Mouse (Mus musculus) ES-E14 (cell line): ENCODE measurements around the gene Ykt6.

Experiments
- CHD2 ChIP-seq: IDR thresholded peaks from 2 replicates; pipeline ENCODE4 v1.6.1; 2014; ENCODE audit warnings: mild to moderate bottlenecking, low read depth, low read length, inconsistent platforms
- HCFC1 ChIP-seq: IDR thresholded peaks from 2 replicates; pipeline ENCODE4 v1.6.1; 2012; ENCODE audit warnings: low read length, inconsistent platforms, borderline replicate concordance; ENCODE audit not compliant: insufficient read depth
- MAFK ChIP-seq: IDR thresholded peaks from 2 replicates; pipeline ENCODE4 v1.6.1; 2014; ENCODE audit warnings: mild to moderate bottlenecking, low read depth, low read length, inconsistent platforms; ENCODE audit not compliant: insufficient read depth
- ZC3H11A ChIP-seq: IDR thresholded peaks from 2 replicates; pipeline ENCODE4 v1.6.1; 2012; ENCODE audit warnings: low read depth, mild to moderate bottlenecking, inconsistent platforms, low read length, borderline replicate concordance
- ZNF384 ChIP-seq: IDR thresholded peaks from 2 replicates; pipeline ENCODE4 v1.6.1; 2012; ENCODE audit warnings: low read depth, low read length, inconsistent platforms

GRCm38 (mm10) chr11:5980108-5980507 lies 24.6 kb downstream of the Ykt6 start:
- TF ChIP-seq ZNF384 (no peak), CHD2 (no peak), ZC3H11A (no peak), HCFC1 (no peak), MAFK (no peak)
